Mouse (Mus musculus): ENCODE results near the gene Zfp512b.

GRCm38 (mm10) chr2:181589732-181590105, 2.9 kb downstream of the Zfp512b start:
- TF ChIP-seq CTCF (IDR thresholded peaks at IDR 0.05; ENCODE audit: borderline replicate concordance, extremely low read depth, insufficient read depth, insufficient read length) (no peak), POLR2A (IDR thresholded peaks at IDR 0.05; ENCODE audit: borderline replicate concordance, extremely low read depth, insufficient read depth, insufficient read length, poor library complexity, severe bottlenecking) (no peak)
